Mouse (Mus musculus) lung, adult 2 months (tissue): ENCODE results near the gene Kcnj10. TPM values are rescaled to one million over a fixed set of nuclear protein-coding genes. Genes with fewer than 3 reads are reported as not detected.

Experiments
- DNase-seq: peaks from one replicate; pipeline ENCODE4 v3.0.0; 2022
- H3K4me1 ChIP-seq: fragments of 200-500 bp; 2 replicates; pipeline ENCODE4 v1.6.1; 2011; ENCODE audit warnings: low read length; ENCODE audit not compliant: control insufficient read depth, insufficient read depth
- H3K4me3 ChIP-seq: fragments of 200-500 bp; replicated peaks from 2 replicates; pipeline ENCODE3; 2011; ENCODE audit warnings: low read depth, mild to moderate bottlenecking, control low read depth, low read length; ENCODE audit errors: extremely low read depth
- CTCF ChIP-seq: fragments of 200-500 bp; IDR thresholded peaks from 2 replicates; pipeline ENCODE4 v1.5.1; 2011; ENCODE audit warnings: mild to moderate bottlenecking, low read length, control low read depth; ENCODE audit not compliant: insufficient read depth
- POLR2A ChIP-seq: fragments of 200-500 bp; IDR thresholded peaks from 2 replicates; pipeline ENCODE4 v1.6.1; 2011; ENCODE audit warnings: low read depth, mild to moderate bottlenecking, control low read depth, low read length, borderline replicate concordance; ENCODE audit errors: extremely low read depth
- WGBS: fragments of 180-500 bp; shearing (Covaris S2); methylation state at CpG from one replicate; pipeline ENCODE4 v1.1.7; 2018; 5-methylcytosine and 5-hydroxymethylcytosine counted together
- polyA plus RNA-seq: library from polyadenylated mRNA; depleted of rRNA; stranded (reverse); fragments of >200 nt; gene quantifications from 2 replicates; pipeline ENCODE4 v1.2.3, GENCODE M21; 2012; rRNA removed

The Kcnj10 gene
- 0.12 and 0.28 TPM in 2 replicates for polyA plus RNA-seq

GRCm38 (mm10) chr1:172340729-172341321, at the start of gene Kcnj10:
Gene Kcnj10, plus strand, starts transcription at chr1:172341210.
- H3K4me3 ChIP-seq = peak within 1 kb of the TSS; percentile 16
- TF ChIP-seq POLR2A (no peak), CTCF (no peak)
- 2% methylated on average over 38 of the region's 38 CpGs for WGBS
- H3K4me1 ChIP-seq = 0 out of 2 replicates have a peak, but pooled peaks cover under 1% of the 10 kb centered on the region
- peak; percentile 62 for DNase-seq

GRCm38 (mm10) chr1:172292880-172293279, 48.1 kb upstream of the Kcnj10 start:
- H3K4me3 ChIP-seq = no peak overlapping the region
- no peak for DNase-seq
- TF ChIP-seq POLR2A = no peak
- TF ChIP-seq CTCF = no peak
- WGBS = 86% methylated on average over 2 of the region's 2 CpGs
- H3K4me1 ChIP-seq = no peaks in the 10 kb centered on the region

DNA sequence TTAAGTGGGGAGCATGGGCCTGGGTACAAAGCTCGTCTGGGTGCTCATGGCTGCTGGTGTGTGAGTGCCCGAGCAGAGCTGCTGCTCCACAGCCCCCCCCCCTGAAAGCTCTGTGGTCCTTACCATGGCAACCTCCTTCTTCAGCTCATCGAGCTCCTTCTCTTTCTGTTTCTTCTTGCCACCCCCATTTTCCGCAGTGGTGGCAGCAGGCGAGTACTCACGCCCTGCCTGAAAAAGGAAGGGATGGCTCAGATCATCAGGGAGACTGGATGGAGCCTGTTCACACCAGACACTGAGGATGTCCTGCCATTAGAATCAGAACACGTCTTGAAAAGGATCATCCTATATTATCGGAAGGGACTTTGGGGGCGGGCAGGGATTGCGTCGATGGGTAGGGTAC, 47.6 kb upstream of the Kcnj10 start:
- 82% methylated on average over 11 of the region's 11 CpGs for WGBS
- Histone ChIP-seq H3K4me1 (no peaks in the 10 kb centered on the region), H3K4me3 (no peak overlapping the region)
- TF ChIP-seq CTCF (no peak), POLR2A (no peak)
- DNase-seq = no peak

DNA sequence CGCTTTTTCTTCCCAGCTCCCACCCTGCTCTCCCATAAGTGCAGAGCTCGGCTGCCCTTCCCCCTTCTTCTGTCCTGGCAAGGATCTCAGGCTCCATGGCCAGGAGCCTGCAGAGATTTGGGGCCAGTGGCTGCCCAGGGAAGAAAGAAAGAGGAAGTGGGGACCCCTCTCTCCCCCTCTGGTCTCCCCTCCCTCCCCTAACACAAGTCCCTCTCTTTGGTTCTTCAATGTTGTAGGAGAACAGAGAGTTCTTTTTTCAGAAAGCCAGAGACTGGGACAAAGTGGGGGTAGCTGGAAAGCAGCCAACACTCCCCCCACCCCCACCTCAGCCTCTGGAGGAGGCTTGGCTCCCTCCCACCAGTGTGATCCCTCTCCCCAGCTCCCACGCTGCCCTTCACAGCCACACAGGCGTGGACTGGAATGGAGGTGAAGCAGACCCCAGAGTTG, 45.2 kb upstream of the Kcnj10 start:
- no peak overlapping the region for H3K4me3 ChIP-seq
- DNase-seq = no peak
- 58% methylated on average over 4 of the region's 4 CpGs for whole genome bisulfite sequencing
- H3K4me1 ChIP-seq = no peaks in the 10 kb centered on the region
- TF ChIP-seq POLR2A (no peak), CTCF (no peak)

GRCm38 (mm10) chr1:172296816-172297510, 44.0 kb upstream of the Kcnj10 start:
- no peaks in the 10 kb centered on the region for H3K4me1 ChIP-seq
- DNase-seq = no peak
- H3K4me3 ChIP-seq = peak overlapping the region; percentile 68
- TF ChIP-seq CTCF (no peak), POLR2A (no peak)
- 65% methylated on average over 6 of the region's 6 CpGs for WGBS

GRCm38 (mm10) chr1:172297611-172298537, 43.1 kb upstream of the Kcnj10 start, which contains the start of gene Atp1a2:
Gene Atp1a2, minus strand, starts transcription at chr1:172298064.
- Histone ChIP-seq H3K4me3 (peak within 1 kb of the TSS; percentile 68), H3K4me1 (no peaks in the 10 kb centered on the region)
- WGBS = 21% methylated on average over 16 of the region's 16 CpGs
- DNase-seq = no peak
- peak; percentile 74; the same call in 1 of the 2 replicates for TF ChIP-seq POLR2A
- TF ChIP-seq CTCF = no peak

GRCm38 (mm10) chr1:172299528-172299927, 41.5 kb upstream of the Kcnj10 start:
- H3K4me1 ChIP-seq = no peaks in the 10 kb centered on the region
- 63% methylated on average over 7 of the region's 7 CpGs for WGBS
- TF ChIP-seq CTCF = no peak
- no peak for TF ChIP-seq POLR2A
- no peak for DNase-seq
- H3K4me3 ChIP-seq = no peak overlapping the region

DNA sequence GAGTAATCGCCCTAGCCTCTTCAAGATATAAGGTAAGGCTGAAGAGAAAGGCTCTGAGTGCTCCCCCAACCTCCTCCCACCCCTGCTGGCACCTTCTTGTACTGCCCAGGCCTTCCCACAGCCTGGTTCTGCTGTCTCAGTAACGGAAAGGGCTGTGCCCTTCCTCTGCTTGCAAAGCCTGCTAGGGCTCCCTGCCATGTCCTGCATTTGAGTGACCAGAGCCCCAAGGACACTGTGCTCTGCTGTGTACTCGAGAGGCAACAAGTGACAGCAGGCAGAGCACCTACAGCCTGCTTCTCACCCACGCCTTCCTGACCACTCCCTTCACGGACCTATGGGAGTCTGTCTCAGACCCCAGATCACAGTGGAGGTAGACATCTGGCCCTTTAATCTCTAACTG, 40.8 kb upstream of the Kcnj10 start:
- no peak overlapping the region for H3K4me3 ChIP-seq
- 60% methylated on average over 5 of the region's 5 CpGs for WGBS
- DNase-seq = no peak
- TF ChIP-seq CTCF = no peak
- TF ChIP-seq POLR2A = no peak
- H3K4me1 ChIP-seq = no peaks in the 10 kb centered on the region

GRCm38 (mm10) chr1:172301180-172301579, 39.8 kb upstream of the Kcnj10 start:
- TF ChIP-seq POLR2A (no peak), CTCF (no peak)
- Histone ChIP-seq H3K4me1 (no peaks in the 10 kb centered on the region), H3K4me3 (no peak overlapping the region)
- no peak for DNase-seq
- WGBS = 64% methylated on average over 12 of the region's 12 CpGs
